Mouse (Mus musculus): Measurements from ENCODE around the gene Rasa3. TPM values are rescaled to one million over a fixed set of nuclear protein-coding genes. Genes with fewer than 3 reads are reported as not detected.
A peak's percentile ranks its signal among the peaks of the same experiment; 100 is the strongest.

Rasa3 gene
- polyA plus RNA-seq, 1 experiment from 2014 or later, result 27.4 TPM

- Histone ChIP-seq H3K9me3 (replicated peaks; ENCODE audit: control insufficient read depth, low read length) (peaks cover 5% of the 10 kb centered on the region), H3K4me1 (ENCODE audit: control insufficient read depth, insufficient read depth, low read length) (peaks cover 35% of the 10 kb centered on the region), H3K27me3 (ENCODE audit: control insufficient read depth, insufficient read depth, low read length) (no peaks in the 10 kb centered on the region), H3K36me3 (ENCODE audit: control insufficient read depth, insufficient read depth) (no peaks in the 10 kb centered on the region), H3K4me3 (ENCODE audit: low read length) (no peak overlapping the region), H3K9ac (ENCODE audit: low read length) (no peak overlapping the region), H3K27ac (ENCODE audit: low read length) (peak overlapping the region; percentile 88), H3K4me2 (ENCODE audit: low read depth, low read length) (no peak overlapping the region; the same call in 1 of the 2 replicates)
- WGBS, result 10% methylated on average over 5 of the region's 5 CpGs
- peak; percentile 77 for ATAC-seq (replicated peaks; ENCODE audit: extremely low read depth, insufficient read depth, low FRiP score)
Observed at GRCm38 (mm10) chr8:13530941-13531340, 146.5 kb downstream of the Rasa3 start.

- no peak overlapping the region for H3K4me3 ChIP-seq (ENCODE audit: low read length)
- H3K36me3 ChIP-seq (ENCODE audit: control insufficient read depth, insufficient read depth), result no peaks in the 10 kb centered on the region
- no peak for ATAC-seq (replicated peaks; ENCODE audit: extremely low read depth, insufficient read depth, low FRiP score)
- no peaks in the 10 kb centered on the region for H3K27me3 ChIP-seq (ENCODE audit: control insufficient read depth, insufficient read depth, low read length)
- H3K9ac ChIP-seq (ENCODE audit: low read length), result peak overlapping the region; percentile 23; the same call in 1 of the 2 replicates
- peaks cover 5% of the 10 kb centered on the region for H3K9me3 ChIP-seq (replicated peaks; ENCODE audit: control insufficient read depth, low read length)
- peaks cover 35% of the 10 kb centered on the region for H3K4me1 ChIP-seq (ENCODE audit: control insufficient read depth, insufficient read depth, low read length)
- WGBS, result 71% methylated on average over 3 of the region's 3 CpGs
- H3K4me2 ChIP-seq (ENCODE audit: low read depth, low read length), result peak overlapping the region; percentile 22; the same call in 1 of the 2 replicates
- H3K27ac ChIP-seq (ENCODE audit: low read length), result peak overlapping the region; percentile 88
Observed at GRCm38 (mm10) chr8:13530401-13530800, 147.0 kb downstream of the Rasa3 start.

- H3K4me3 ChIP-seq (ENCODE audit: low read length), result no peak overlapping the region
- H3K27me3 ChIP-seq (ENCODE audit: control insufficient read depth, insufficient read depth, low read length), result no peaks in the 10 kb centered on the region
- H3K4me2 ChIP-seq (ENCODE audit: low read depth, low read length), result peak overlapping the region; percentile 22; the same call in 1 of the 2 replicates
- 12% methylated on average over 7 of the region's 7 CpGs for WGBS
- peak overlapping the region; percentile 88 for H3K27ac ChIP-seq (ENCODE audit: low read length)
- H3K9me3 ChIP-seq (replicated peaks; ENCODE audit: control insufficient read depth, low read length), result peaks cover 5% of the 10 kb centered on the region
- peaks cover 35% of the 10 kb centered on the region for H3K4me1 ChIP-seq (ENCODE audit: control insufficient read depth, insufficient read depth, low read length)
- peak overlapping the region; percentile 49 for H3K9ac ChIP-seq (ENCODE audit: low read length)
- ATAC-seq (replicated peaks; ENCODE audit: extremely low read depth, insufficient read depth, low FRiP score), result peak; percentile 80
- no peaks in the 10 kb centered on the region for H3K36me3 ChIP-seq (ENCODE audit: control insufficient read depth, insufficient read depth)
Observed at GRCm38 (mm10) chr8:13529891-13530316, 147.5 kb downstream of the Rasa3 start.

GRCm38 (mm10) chr8:13529011-13529840 is 148.2 kb downstream of the Rasa3 start:
- H3K27ac ChIP-seq (ENCODE audit: low read length), result peak overlapping the region; percentile 88
- ATAC-seq (replicated peaks; ENCODE audit: extremely low read depth, insufficient read depth, low FRiP score), result peak; percentile 23
- H3K36me3 ChIP-seq (ENCODE audit: control insufficient read depth, insufficient read depth), result no peaks in the 10 kb centered on the region
- H3K27me3 ChIP-seq (ENCODE audit: control insufficient read depth, insufficient read depth, low read length), result no peaks in the 10 kb centered on the region
- 51% methylated on average over 15 of the region's 15 CpGs for WGBS
- H3K9ac ChIP-seq (ENCODE audit: low read length), result peak overlapping the region; percentile 49
- peaks cover 38% of the 10 kb centered on the region for H3K4me1 ChIP-seq (ENCODE audit: control insufficient read depth, insufficient read depth, low read length)
- 0 out of 2 replicates have a peak overlapping the region, but pooled peaks have one; percentile 17 for H3K4me2 ChIP-seq (ENCODE audit: low read depth, low read length)
- H3K4me3 ChIP-seq (ENCODE audit: low read length), result no peak overlapping the region
- peaks cover 5% of the 10 kb centered on the region for H3K9me3 ChIP-seq (replicated peaks; ENCODE audit: control insufficient read depth, low read length)

GRCm38 (mm10) chr8:13521392-13521791 is 156.0 kb downstream of the Rasa3 start:
- Histone ChIP-seq H3K9ac (ENCODE audit: low read length) (no peak overlapping the region), H3K27me3 (ENCODE audit: control insufficient read depth, insufficient read depth, low read length) (no peaks in the 10 kb centered on the region), H3K27ac (ENCODE audit: low read length) (no peak overlapping the region), H3K4me1 (ENCODE audit: control insufficient read depth, insufficient read depth, low read length) (peaks cover 45% of the 10 kb centered on the region), H3K36me3 (ENCODE audit: control insufficient read depth, insufficient read depth) (no peaks in the 10 kb centered on the region), H3K4me3 (ENCODE audit: low read length) (no peak overlapping the region), H3K4me2 (ENCODE audit: low read depth, low read length) (peak overlapping the region; percentile 40), H3K9me3 (replicated peaks; ENCODE audit: control insufficient read depth, low read length) (no peaks in the 10 kb centered on the region)
- peak; percentile 51; the same call in 1 of the 2 replicates for ATAC-seq (replicated peaks; ENCODE audit: extremely low read depth, insufficient read depth, low FRiP score)
- WGBS, result 24% methylated on average over 7 of the region's 7 CpGs

GRCm38 (mm10) chr8:13520349-13520748 is 157.1 kb downstream of the Rasa3 start:
- Histone ChIP-seq H3K4me1 (ENCODE audit: control insufficient read depth, insufficient read depth, low read length) (peaks cover 56% of the 10 kb centered on the region), H3K9ac (ENCODE audit: low read length) (no peak overlapping the region), H3K27me3 (ENCODE audit: control insufficient read depth, insufficient read depth, low read length) (no peaks in the 10 kb centered on the region), H3K4me2 (ENCODE audit: low read depth, low read length) (no peak overlapping the region), H3K27ac (ENCODE audit: low read length) (no peak overlapping the region), H3K9me3 (replicated peaks; ENCODE audit: control insufficient read depth, low read length) (no peaks in the 10 kb centered on the region), H3K4me3 (ENCODE audit: low read length) (no peak overlapping the region), H3K36me3 (ENCODE audit: control insufficient read depth, insufficient read depth) (no peaks in the 10 kb centered on the region)
- ATAC-seq (replicated peaks; ENCODE audit: extremely low read depth, insufficient read depth, low FRiP score), result no peak
- WGBS, result 60% methylated on average over 6 of the region's 6 CpGs

GRCm38 (mm10) chr8:13519503-13519902 is 157.9 kb downstream of the Rasa3 start:
- Histone ChIP-seq H3K4me1 (ENCODE audit: control insufficient read depth, insufficient read depth, low read length) (peaks cover 56% of the 10 kb centered on the region), H3K27ac (ENCODE audit: low read length) (no peak overlapping the region), H3K9ac (ENCODE audit: low read length) (no peak overlapping the region), H3K4me3 (ENCODE audit: low read length) (no peak overlapping the region), H3K4me2 (ENCODE audit: low read depth, low read length) (no peak overlapping the region), H3K27me3 (ENCODE audit: control insufficient read depth, insufficient read depth, low read length) (no peaks in the 10 kb centered on the region), H3K9me3 (replicated peaks; ENCODE audit: control insufficient read depth, low read length) (no peaks in the 10 kb centered on the region), H3K36me3 (ENCODE audit: control insufficient read depth, insufficient read depth) (no peaks in the 10 kb centered on the region)
- no peak for ATAC-seq (replicated peaks; ENCODE audit: extremely low read depth, insufficient read depth, low FRiP score)
- WGBS, result 43% methylated on average over 9 of the region's 9 CpGs

GRCm38 (mm10) chr8:13517284-13517781 is 160.1 kb downstream of the Rasa3 start:
- peak overlapping the region; percentile 12; the same call in 1 of the 2 replicates for H3K27ac ChIP-seq (ENCODE audit: low read length)
- WGBS, result 65% methylated on average over 6 of the region's 6 CpGs

More at GRCm38 (mm10) chr8:13517284-13517781, 160.1 kb downstream of the Rasa3 start:
- peaks cover 43% of the 10 kb centered on the region for H3K4me1 ChIP-seq (ENCODE audit: control insufficient read depth, insufficient read depth, low read length)
- no peak for ATAC-seq (replicated peaks; ENCODE audit: extremely low read depth, insufficient read depth, low FRiP score)
- no peak overlapping the region for H3K4me2 ChIP-seq (ENCODE audit: low read depth, low read length)
- H3K9ac ChIP-seq (ENCODE audit: low read length), result no peak overlapping the region
- H3K9me3 ChIP-seq (replicated peaks; ENCODE audit: control insufficient read depth, low read length), result no peaks in the 10 kb centered on the region
- no peaks in the 10 kb centered on the region; the same call in 1 of the 2 replicates for H3K27me3 ChIP-seq (ENCODE audit: control insufficient read depth, insufficient read depth, low read length)
- H3K4me3 ChIP-seq (ENCODE audit: low read length), result no peak overlapping the region
- no peaks in the 10 kb centered on the region for H3K36me3 ChIP-seq (ENCODE audit: control insufficient read depth, insufficient read depth)
